Mouse (Mus musculus): ENCODE measurements at regions not wholly inside any gene's neighbourhood (a gene's known extent, or its start where the extent isn't known, plus 50 kb on each side); places are given as distances from the start of the nearest gene placed in this dataset.

GRCm38 (mm10) chr11:10798079-10798478, 315.9 kb upstream of the Vwc2 start:
- H3K9me3 ChIP-seq, result no peaks in the 10 kb centered on the region
- no peaks in the 10 kb centered on the region for H3K27me3 ChIP-seq
- H3K27ac ChIP-seq, result no peak overlapping the region
- 65% methylated on average over 2 of the region's 2 CpGs for WGBS
- no peak for ATAC-seq (ENCODE audit: low FRiP score, low read depth)
- H3K4me3 ChIP-seq, result no peak overlapping the region
- H3K4me1 ChIP-seq, result no peaks in the 10 kb centered on the region
- H3K9ac ChIP-seq, result no peak overlapping the region
- H3K4me2 ChIP-seq (replicated peaks), result no peak overlapping the region
- no peaks in the 10 kb centered on the region for H3K36me3 ChIP-seq

DNA sequence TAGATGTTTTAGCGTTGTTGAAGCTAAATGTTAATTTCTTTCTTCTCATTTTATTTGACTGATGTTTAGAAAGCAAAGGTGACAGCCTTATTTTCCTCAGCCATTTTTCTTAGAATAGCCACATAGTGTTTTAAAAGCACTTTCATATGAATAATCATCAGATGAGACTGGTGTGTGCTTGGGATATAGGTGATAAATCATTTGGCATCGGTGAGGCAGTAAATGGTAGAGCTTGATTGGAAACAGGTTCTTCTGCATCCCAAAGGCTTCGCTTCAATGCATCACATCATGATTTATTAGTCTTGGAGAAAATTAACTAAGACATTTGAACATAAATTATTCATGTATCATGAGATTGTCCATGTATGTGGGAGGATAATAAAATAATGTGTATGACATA, 273.8 kb upstream of the Vwc2 start:
- 56% methylated on average over 3 of the region's 3 CpGs for WGBS
- no peak for ATAC-seq (ENCODE audit: low FRiP score, low read depth)
- no peak overlapping the region for H3K27ac ChIP-seq
- no peaks in the 10 kb centered on the region for H3K27me3 ChIP-seq
- no peaks in the 10 kb centered on the region for H3K36me3 ChIP-seq
- H3K4me2 ChIP-seq (replicated peaks), result no peak overlapping the region
- no peak overlapping the region for H3K9ac ChIP-seq
- no peaks in the 10 kb centered on the region for H3K4me1 ChIP-seq
- H3K4me3 ChIP-seq, result no peak overlapping the region
- no peaks in the 10 kb centered on the region; the same call in 1 of the 2 replicates for H3K9me3 ChIP-seq

DNA sequence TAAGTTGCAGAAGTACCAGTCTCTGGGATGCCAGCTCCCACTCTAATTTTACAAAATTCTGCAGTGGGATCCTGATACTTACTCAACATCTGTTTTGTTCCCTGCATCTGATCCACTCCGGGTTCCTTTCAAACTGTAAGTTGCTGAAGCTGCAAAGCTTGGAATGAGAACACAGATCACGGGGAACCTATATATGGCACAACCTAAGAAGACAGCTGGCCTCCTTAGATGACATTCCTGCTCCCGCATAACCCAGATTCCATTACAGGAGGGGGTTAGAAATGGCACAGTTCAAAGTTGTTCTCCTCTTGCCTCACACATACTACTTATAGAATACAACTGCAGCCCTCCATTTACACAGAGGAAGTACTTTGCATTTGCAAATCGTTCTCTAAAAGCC, 272.9 kb upstream of the Vwc2 start:
- no peaks in the 10 kb centered on the region for H3K27me3 ChIP-seq
- WGBS, result 73% methylated on average over 4 of the region's 4 CpGs
- H3K9me3 ChIP-seq, result no peaks in the 10 kb centered on the region; the same call in 1 of the 2 replicates
- H3K36me3 ChIP-seq, result no peaks in the 10 kb centered on the region
- H3K4me1 ChIP-seq, result no peaks in the 10 kb centered on the region
- H3K27ac ChIP-seq, result no peak overlapping the region
- H3K4me2 ChIP-seq (replicated peaks), result no peak overlapping the region
- ATAC-seq (ENCODE audit: low FRiP score, low read depth), result no peak
- no peak overlapping the region for H3K4me3 ChIP-seq
- H3K9ac ChIP-seq, result no peak overlapping the region

DNA sequence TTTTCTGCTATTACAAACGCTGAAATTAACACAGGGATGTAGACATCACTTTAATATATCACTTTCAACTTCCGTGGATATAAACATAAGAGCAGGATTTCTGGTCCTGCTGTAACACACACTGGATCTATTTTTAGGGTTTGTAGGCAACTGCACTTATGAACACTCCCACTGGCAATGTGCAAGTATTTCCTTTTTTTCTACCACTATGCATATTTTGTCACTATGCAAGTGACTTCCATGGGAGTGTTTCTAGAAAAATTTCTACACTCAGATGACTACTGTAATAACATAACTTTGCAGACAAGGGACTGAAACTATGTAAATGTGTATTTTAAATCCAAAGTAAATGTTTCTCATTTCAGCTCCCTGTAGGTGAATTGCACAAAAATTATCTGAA, 241.8 kb upstream of the Vwc2 start:
- Histone ChIP-seq H3K36me3 (no peaks in the 10 kb centered on the region), H3K9me3 (no peaks in the 10 kb centered on the region), H3K4me2 (replicated peaks) (no peak overlapping the region), H3K27me3 (no peaks in the 10 kb centered on the region), H3K27ac (no peak overlapping the region), H3K4me3 (no peak overlapping the region), H3K4me1 (no peaks in the 10 kb centered on the region), H3K9ac (no peak overlapping the region)
- ATAC-seq (ENCODE audit: low FRiP score, low read depth), result no peak
- WGBS, result 83% methylated on average over 2 of the region's 2 CpGs

GRCm38 (mm10) chr11:10893302-10893701, 220.7 kb upstream of the Vwc2 start:
- Histone ChIP-seq H3K27ac (no peak overlapping the region), H3K4me2 (replicated peaks) (no peak overlapping the region), H3K27me3 (no peaks in the 10 kb centered on the region), H3K36me3 (no peaks in the 10 kb centered on the region), H3K4me1 (no peaks in the 10 kb centered on the region), H3K9me3 (no peaks in the 10 kb centered on the region), H3K9ac (no peak overlapping the region), H3K4me3 (no peak overlapping the region)
- ATAC-seq (ENCODE audit: low FRiP score, low read depth), result no peak
- 32% methylated on average over 3 of the region's 3 CpGs for WGBS

- Histone ChIP-seq H3K4me1 (no peaks in the 10 kb centered on the region), H3K9ac (no peak overlapping the region), H3K36me3 (no peaks in the 10 kb centered on the region), H3K9me3 (no peaks in the 10 kb centered on the region), H3K4me3 (no peak overlapping the region), H3K4me2 (replicated peaks) (no peak overlapping the region), H3K27ac (no peak overlapping the region), H3K27me3 (no peaks in the 10 kb centered on the region)
- 32% methylated on average over 1 of the region's 1 CpGs for whole genome bisulfite sequencing
- ATAC-seq (ENCODE audit: low FRiP score, low read depth), result peak; percentile 66; the same call in 1 of the 2 replicates
Measured at GRCm38 (mm10) chr11:10923998-10924397, 190.0 kb upstream of the Vwc2 start.

GRCm38 (mm10) chr11:10952914-10953313, 161.1 kb upstream of the Vwc2 start:
- 75% methylated on average over 4 of the region's 4 CpGs for WGBS
- no peaks in the 10 kb centered on the region for H3K27me3 ChIP-seq

More at GRCm38 (mm10) chr11:10952914-10953313, 161.1 kb upstream of the Vwc2 start:
- no peak overlapping the region for H3K4me2 ChIP-seq (replicated peaks)
- H3K4me3 ChIP-seq, result no peak overlapping the region
- H3K9me3 ChIP-seq, result no peaks in the 10 kb centered on the region
- no peak for ATAC-seq (ENCODE audit: low FRiP score, low read depth)
- H3K36me3 ChIP-seq, result no peaks in the 10 kb centered on the region
- no peak overlapping the region for H3K9ac ChIP-seq
- H3K4me1 ChIP-seq, result no peaks in the 10 kb centered on the region
- H3K27ac ChIP-seq, result no peak overlapping the region

Measured in limb, embryonic 13.5 days (tissue).